Mouse (Mus musculus): ENCODE data around the gene Zfyve1. TPM values are rescaled to one million over a fixed set of nuclear protein-coding genes. Genes with fewer than 3 reads are reported as not detected.
"Not testable (repeated sequence)": the region's sequence is repeated elsewhere in the genome, so short reads cannot be mapped to it uniquely, and the experiment has no call there.

The Zfyve1 gene
- polyA plus RNA-seq, 1 experiment = not detected

DNA sequence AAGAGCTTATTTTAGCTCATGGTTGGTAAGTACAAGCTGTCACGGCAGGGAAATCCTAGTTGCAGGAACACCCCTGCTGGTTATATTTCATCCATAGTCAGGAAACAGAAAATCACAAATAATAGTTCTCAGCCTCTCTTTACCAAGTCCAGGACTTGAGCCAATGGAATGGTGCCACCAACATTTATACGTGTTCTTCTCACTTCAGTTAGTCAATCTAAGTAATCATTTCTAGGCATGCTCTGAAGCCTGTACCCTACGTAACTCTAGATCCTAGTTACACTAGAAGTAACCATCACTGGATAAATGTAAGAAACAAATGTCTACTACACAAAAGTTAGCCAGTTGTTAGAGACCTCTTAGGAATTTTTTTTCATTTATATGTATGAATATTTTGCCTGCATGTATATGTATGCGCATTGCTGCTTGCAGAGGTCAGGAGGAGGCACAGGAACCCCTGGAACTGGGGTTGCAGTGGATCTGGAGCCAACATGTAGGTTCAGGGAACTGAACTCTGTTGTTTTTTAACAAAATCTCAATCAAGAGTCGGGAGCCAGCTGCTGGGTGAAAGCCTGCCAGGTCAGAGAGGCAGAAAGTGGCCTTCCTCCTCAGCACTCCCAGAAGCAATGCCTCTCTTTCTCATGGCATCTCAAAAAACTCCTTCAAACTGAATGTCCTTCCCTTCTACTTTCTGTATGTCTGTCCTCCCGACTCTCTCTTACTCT is 25.2 kb upstream of the Zfyve1 start:
- no peak overlapping the region for H3K27ac ChIP-seq (ENCODE audit: insufficient read depth, low read depth, low read length)
- no peak overlapping the region for H3K4me3 ChIP-seq (ENCODE audit: insufficient read depth, low read depth, low read length)
- 57% methylated on average over 6 of the region's 6 CpGs for WGBS
- H3K4me1 ChIP-seq (ENCODE audit: control insufficient read depth, insufficient read depth, low read length) = 0 out of 2 replicates have a peak, but pooled peaks cover 2% of the 10 kb centered on the region
- no peak for TF ChIP-seq CTCF (IDR thresholded peaks at IDR 0.05; ENCODE audit: insufficient read depth, low read depth, low read length)
- no peak for TF ChIP-seq POLR2A (IDR thresholded peaks at IDR 0.05; ENCODE audit: insufficient read depth, low read depth, low read length)

DNA sequence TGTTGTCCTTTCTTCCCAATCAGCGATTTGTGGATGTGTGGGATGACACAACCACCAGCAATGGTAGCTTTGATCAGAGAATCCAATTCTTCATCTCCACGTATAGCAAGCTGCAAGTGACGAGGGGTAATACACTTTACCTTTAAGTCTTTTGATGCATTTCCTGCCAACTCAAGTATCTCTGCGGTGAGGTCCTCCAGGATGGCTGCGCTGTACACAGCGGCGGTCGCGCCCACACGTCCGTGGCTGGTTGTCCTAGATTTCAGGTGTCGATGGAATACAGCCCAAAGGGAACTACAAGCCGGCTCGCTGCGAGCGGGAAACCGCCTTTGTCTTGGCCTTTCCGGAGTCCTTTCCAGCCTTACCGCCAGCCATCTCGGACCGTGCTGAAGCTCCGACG is 23.7 kb upstream of the Zfyve1 start:
- not testable (repeated sequence) for H3K4me1 ChIP-seq (ENCODE audit: control insufficient read depth, insufficient read depth, low read length); H3K27ac ChIP-seq (ENCODE audit: insufficient read depth, low read depth, low read length); H3K4me3 ChIP-seq (ENCODE audit: insufficient read depth, low read depth, low read length)
- 73% methylated on average over 23 of the region's 23 CpGs for WGBS

DNA sequence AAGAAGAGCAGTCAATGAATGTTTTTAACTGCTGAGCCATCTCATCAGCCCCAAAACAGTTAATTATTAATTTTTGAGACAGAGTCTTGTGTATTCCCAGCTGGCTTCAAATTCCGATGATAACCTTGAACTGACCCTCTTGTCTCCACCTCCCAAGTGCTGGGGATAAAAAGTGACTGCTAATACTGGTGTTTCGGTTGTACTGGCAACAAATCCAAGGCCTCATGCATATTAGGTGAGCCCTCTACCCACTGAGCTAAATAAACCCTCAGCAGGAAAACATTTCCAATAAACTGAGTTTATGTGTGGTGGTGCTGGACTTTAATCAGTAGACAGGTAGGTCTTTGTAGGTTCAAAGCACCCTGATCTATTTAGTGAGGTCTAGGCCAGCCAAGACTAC is 22.0 kb upstream of the Zfyve1 start:
- H3K27ac ChIP-seq (ENCODE audit: insufficient read depth, low read depth, low read length) = no peak overlapping the region
- H3K4me1 ChIP-seq (ENCODE audit: control insufficient read depth, insufficient read depth, low read length) = 0 out of 2 replicates have a peak, but pooled peaks cover 2% of the 10 kb centered on the region
- no peak overlapping the region for H3K4me3 ChIP-seq (ENCODE audit: insufficient read depth, low read depth, low read length)
- no peak for TF ChIP-seq POLR2A (IDR thresholded peaks at IDR 0.05; ENCODE audit: insufficient read depth, low read depth, low read length)
- no peak for TF ChIP-seq CTCF (IDR thresholded peaks at IDR 0.05; ENCODE audit: insufficient read depth, low read depth, low read length)
- WGBS = 90% methylated on average over 2 of the region's 2 CpGs

DNA sequence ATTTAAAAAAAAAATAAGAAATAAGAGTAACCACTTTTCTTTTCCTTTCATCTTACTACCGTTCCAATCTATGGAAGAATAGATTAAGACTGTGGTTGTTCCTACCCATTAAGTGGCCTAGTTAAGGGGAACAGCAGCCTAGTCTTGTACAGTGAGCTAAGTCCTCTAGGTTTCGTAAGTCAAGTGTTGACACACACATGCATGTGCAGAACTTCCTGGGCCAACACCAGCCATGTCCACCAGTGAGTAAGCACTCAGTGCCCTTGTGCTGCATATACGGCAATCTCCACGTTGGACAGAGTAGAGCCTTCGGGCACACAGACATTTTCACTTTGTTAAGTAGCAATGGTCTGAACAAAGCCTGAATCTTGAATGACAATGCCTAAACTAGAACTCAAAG is 20.2 kb upstream of the Zfyve1 start:
- Histone ChIP-seq H3K27ac (ENCODE audit: insufficient read depth, low read depth, low read length) (no peak overlapping the region), H3K4me3 (ENCODE audit: insufficient read depth, low read depth, low read length) (no peak overlapping the region), H3K4me1 (ENCODE audit: control insufficient read depth, insufficient read depth, low read length) (0 out of 2 replicates have a peak, but pooled peaks cover 2% of the 10 kb centered on the region)
- 95% methylated on average over 5 of the region's 5 CpGs for WGBS
- TF ChIP-seq CTCF (IDR thresholded peaks at IDR 0.05; ENCODE audit: insufficient read depth, low read depth, low read length) (no peak), POLR2A (IDR thresholded peaks at IDR 0.05; ENCODE audit: insufficient read depth, low read depth, low read length) (no peak)

DNA sequence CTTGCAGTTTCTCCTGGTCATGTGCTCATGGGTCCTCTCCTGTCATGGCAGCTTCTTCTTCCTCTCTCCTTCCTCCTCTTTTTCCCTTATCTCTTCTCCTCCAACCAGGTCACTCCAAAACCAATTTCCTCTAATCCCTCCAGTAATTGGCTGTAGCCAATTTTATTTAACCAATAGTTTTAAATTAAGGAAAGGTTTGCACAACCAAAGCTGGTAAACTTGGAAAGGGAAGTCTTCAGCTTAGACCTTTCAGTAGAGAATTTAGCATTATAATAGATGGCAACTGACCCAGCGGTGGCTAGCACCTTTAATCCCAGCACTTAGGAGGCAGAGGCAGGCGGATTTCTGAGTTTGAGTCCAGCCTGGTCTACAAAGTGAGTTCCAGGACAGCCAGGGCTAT is 9.4 kb upstream of the Zfyve1 start:
- H3K27ac ChIP-seq (ENCODE audit: insufficient read depth, low read depth, low read length); H3K4me1 ChIP-seq (ENCODE audit: control insufficient read depth, insufficient read depth, low read length); H3K4me3 ChIP-seq (ENCODE audit: insufficient read depth, low read depth, low read length): not testable (repeated sequence)
- WGBS = 94% methylated on average over 2 of the region's 2 CpGs

DNA sequence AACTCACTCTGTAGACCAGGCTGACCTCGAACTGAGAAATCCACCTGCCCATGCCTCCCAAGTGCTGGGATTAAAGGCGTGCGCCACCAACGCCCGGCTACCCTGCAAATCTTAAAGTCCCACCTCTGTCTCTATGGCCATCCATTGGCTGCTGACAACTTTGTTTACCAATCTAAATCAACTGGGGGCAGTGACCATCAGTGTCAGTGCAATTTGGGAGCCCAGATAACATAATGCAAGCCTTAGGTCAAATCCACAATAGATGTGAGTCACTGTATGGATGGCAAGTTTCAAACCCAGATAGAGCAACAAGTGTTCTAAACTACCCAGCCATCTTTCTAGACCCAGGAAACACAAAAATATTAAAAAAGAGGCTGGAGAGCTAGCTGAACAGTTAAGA is 5.3 kb upstream of the Zfyve1 start:
- 95% methylated on average over 5 of the region's 5 CpGs for WGBS
- Histone ChIP-seq H3K4me3 (ENCODE audit: insufficient read depth, low read depth, low read length) (no peak overlapping the region), H3K27ac (ENCODE audit: insufficient read depth, low read depth, low read length) (no peak overlapping the region), H3K4me1 (ENCODE audit: control insufficient read depth, insufficient read depth, low read length) (no peaks in the 10 kb centered on the region)
- TF ChIP-seq CTCF (IDR thresholded peaks at IDR 0.05; ENCODE audit: insufficient read depth, low read depth, low read length) = no peak
- TF ChIP-seq POLR2A (IDR thresholded peaks at IDR 0.05; ENCODE audit: insufficient read depth, low read depth, low read length) = no peak

DNA sequence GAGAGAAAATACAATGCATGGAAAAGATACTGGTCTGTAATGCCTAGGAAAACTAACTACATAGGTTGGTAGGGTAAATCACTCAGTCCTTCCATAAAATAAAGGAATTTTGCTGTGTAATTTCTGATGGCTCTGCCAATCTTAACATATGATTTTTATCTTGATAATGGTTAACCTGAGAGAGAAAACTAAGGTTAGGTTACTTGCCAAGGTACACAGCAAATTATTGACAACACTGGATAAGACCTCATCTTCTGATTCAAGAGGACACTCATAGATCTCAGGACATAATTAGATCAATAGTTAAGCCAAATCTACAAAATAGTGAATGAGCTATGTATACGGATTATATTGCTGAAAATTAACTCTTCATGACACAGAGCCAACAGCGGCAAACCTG is 859 bp upstream of the Zfyve1 start:
- 75% methylated on average over 2 of the region's 2 CpGs for WGBS
- TF ChIP-seq POLR2A (IDR thresholded peaks at IDR 0.05; ENCODE audit: insufficient read depth, low read depth, low read length) (no peak), CTCF (IDR thresholded peaks at IDR 0.05; ENCODE audit: insufficient read depth, low read depth, low read length) (no peak)
- no peak overlapping the region for H3K27ac ChIP-seq (ENCODE audit: insufficient read depth, low read depth, low read length)
- H3K4me3 ChIP-seq (ENCODE audit: insufficient read depth, low read depth, low read length) = no peak overlapping the region
- peaks cover 4% of the 10 kb centered on the region; the same call in 1 of the 2 replicates for H3K4me1 ChIP-seq (ENCODE audit: control insufficient read depth, insufficient read depth, low read length)

DNA sequence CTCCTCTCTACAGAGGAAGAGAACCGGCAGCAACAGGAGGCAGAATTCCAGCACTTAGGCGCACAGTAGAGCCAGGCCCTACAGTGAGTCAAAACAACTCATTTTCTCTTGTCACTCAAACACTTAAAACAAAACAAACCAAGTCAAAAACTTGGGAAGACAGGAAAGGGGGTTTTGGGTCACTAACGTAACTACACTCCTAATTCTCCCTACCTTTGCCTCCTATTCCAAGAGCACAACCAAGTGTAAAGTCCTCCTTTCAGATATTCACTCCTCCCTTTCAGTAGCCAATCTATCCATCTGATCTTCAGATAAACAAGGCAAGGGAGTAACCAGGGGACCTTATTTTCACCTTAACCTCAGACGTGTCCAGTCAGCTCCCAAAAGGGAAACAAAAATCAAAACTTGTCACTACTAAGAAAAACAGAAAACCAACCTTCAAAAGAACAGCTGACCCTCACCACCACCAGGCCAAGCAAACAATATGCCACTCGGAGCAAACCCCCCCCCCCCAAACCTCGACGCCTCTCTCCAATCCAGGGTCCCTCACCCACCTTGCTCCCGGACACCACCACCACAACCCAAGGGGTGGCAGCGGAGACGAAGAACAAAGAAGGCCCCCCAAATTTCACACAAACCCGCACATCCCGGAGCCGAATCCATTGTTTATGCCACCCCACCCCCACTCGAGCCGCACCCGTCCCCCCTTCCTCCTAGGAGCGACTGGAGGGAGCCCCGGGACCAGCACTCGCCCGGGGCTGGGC is 649 bp downstream of the Zfyve1 start:
- peak overlapping the region; percentile 63 for H3K4me3 ChIP-seq (ENCODE audit: insufficient read depth, low read depth, low read length)
- TF ChIP-seq POLR2A (IDR thresholded peaks at IDR 0.05; ENCODE audit: insufficient read depth, low read depth, low read length) = no peak
- no peak for TF ChIP-seq CTCF (IDR thresholded peaks at IDR 0.05; ENCODE audit: insufficient read depth, low read depth, low read length)
- 1% methylated on average over 20 of the region's 20 CpGs for WGBS
- H3K4me1 ChIP-seq (ENCODE audit: control insufficient read depth, insufficient read depth, low read length) = peaks cover 4% of the 10 kb centered on the region; the same call in 1 of the 2 replicates
- no peak overlapping the region; the same call in 1 of the 2 replicates for H3K27ac ChIP-seq (ENCODE audit: insufficient read depth, low read depth, low read length)

DNA sequence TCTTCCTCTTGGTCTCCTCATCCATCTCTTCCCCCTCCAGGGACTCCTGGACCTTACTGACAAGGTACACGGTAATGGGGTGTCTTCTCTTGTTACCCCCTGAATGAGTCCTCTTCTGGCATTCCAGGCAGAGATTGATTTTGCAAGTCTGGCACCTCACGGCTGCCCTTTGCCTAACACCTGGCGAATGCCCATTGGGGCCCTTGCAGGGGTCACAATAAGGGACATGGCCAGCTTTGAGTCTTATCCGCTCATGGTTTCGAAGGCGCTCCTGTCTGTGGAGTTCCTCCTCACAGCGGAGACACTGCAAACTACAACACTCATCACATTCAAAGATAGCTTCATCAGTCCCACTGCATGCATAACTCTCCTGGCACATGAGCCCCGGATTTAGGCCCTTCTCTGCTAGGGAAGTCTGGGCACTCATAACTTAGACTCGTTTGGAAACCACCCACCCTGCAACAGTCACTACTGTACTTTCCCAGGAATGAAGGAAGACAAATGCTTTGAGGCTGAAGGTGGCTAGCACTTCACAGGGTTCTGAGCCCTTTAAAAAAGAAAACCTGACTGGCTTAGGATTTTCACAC is 2.5 kb downstream of the Zfyve1 start:
- H3K27ac ChIP-seq (ENCODE audit: insufficient read depth, low read depth, low read length) = no peak overlapping the region
- H3K4me1 ChIP-seq (ENCODE audit: control insufficient read depth, insufficient read depth, low read length) = peaks cover 4% of the 10 kb centered on the region; the same call in 1 of the 2 replicates
- no peak for TF ChIP-seq CTCF (IDR thresholded peaks at IDR 0.05; ENCODE audit: insufficient read depth, low read depth, low read length)
- no peak for TF ChIP-seq POLR2A (IDR thresholded peaks at IDR 0.05; ENCODE audit: insufficient read depth, low read depth, low read length)
- H3K4me3 ChIP-seq (ENCODE audit: insufficient read depth, low read depth, low read length) = no peak overlapping the region
- WGBS = 85% methylated on average over 9 of the region's 9 CpGs

Data from olfactory bulb, adult 2 months (tissue).